Mouse (Mus musculus) neural tube, embryonic 15.5 days (tissue): ENCODE data around the gene Rhou. TPM values are rescaled to one million over a fixed set of nuclear protein-coding genes. Genes with fewer than 3 reads are reported as not detected.
"Not testable (repeated sequence)": the region's sequence is repeated elsewhere in the genome, so short reads cannot be mapped to it uniquely, and the experiment has no call there.

Experiments
- ATAC-seq: fragments of 200-750 bp; cut with Nextera tagmentation; 2 replicates; pipeline ENCODE4 v1.8.0; 2017; ENCODE audit warnings: mild to moderate bottlenecking, moderate TSS enrichment, moderate library complexity; ENCODE audit not compliant: low FRiP score
- H3K27ac ChIP-seq: fragments of 300-500 bp; sonication (generic); replicated peaks from 2 replicates; pipeline ENCODE4 v1.5.1; 2015; ENCODE audit warnings: mild to moderate bottlenecking, inconsistent platforms
- H3K27me3 ChIP-seq: fragments of 300-500 bp; sonication (generic); replicated peaks from 2 replicates; pipeline ENCODE4 v1.6.1; 2015; ENCODE audit warnings: inconsistent platforms
- H3K36me3 ChIP-seq: fragments of 300-500 bp; sonication (generic); 2 replicates; pipeline ENCODE4 v1.6.1; 2015; ENCODE audit warnings: inconsistent platforms
- H3K4me1 ChIP-seq: fragments of 300-500 bp; sonication (generic); 2 replicates; pipeline ENCODE4 v1.6.1; 2015; ENCODE audit warnings: inconsistent platforms
- H3K4me2 ChIP-seq: fragments of 300-500 bp; sonication (generic); 2 replicates; pipeline ENCODE4 v1.6.1; 2015; ENCODE audit warnings: inconsistent platforms, mild to moderate bottlenecking, moderate library complexity
- H3K4me3 ChIP-seq: fragments of 300-500 bp; sonication (generic); replicated peaks from 2 replicates; pipeline ENCODE4 v1.5.1; 2015; ENCODE audit warnings: mild to moderate bottlenecking, inconsistent platforms
- H3K9ac ChIP-seq: fragments of 300-500 bp; sonication (generic); replicated peaks from 2 replicates; pipeline ENCODE4 v1.6.1; 2015; ENCODE audit warnings: mild to moderate bottlenecking, inconsistent platforms
- H3K9me3 ChIP-seq: fragments of 300-500 bp; sonication (generic); replicated peaks from 2 replicates; pipeline ENCODE4 v1.6.1; 2016; ENCODE audit warnings: inconsistent platforms
- WGBS: fragments of 180-500 bp; shearing (Covaris S2); methylation state at CpG from one replicate; pipeline ENCODE4 v1.1.7; 2015; ENCODE audit warnings: mixed read lengths; 5-methylcytosine and 5-hydroxymethylcytosine counted together
- polyA plus RNA-seq: library from polyadenylated mRNA; unstranded; fragments of >200 nt; fragmentation: Nextera tagmentation; extraction: Ambion mirVana; gene quantifications from 2 replicates; pipeline ENCODE4 v1.2.1, GENCODE M21; 2015

Rhou gene
- 12.4 and 12.7 TPM in 2 replicates for polyA plus RNA-seq

- WGBS, result under 1% methylated on average over 58 of the region's 58 CpGs
- H3K9me3 ChIP-seq, result no peaks in the 10 kb centered on the region
- H3K27me3 ChIP-seq, result no peaks in the 10 kb centered on the region
- H3K4me3 ChIP-seq, result peak within 1 kb of the TSS; percentile 61
- peak within 1 kb of the TSS; percentile 77 for H3K9ac ChIP-seq
- peaks cover 24% of the 10 kb centered on the region for H3K36me3 ChIP-seq
- H3K4me2 ChIP-seq, result peak within 1 kb of the TSS; percentile 62
- H3K27ac ChIP-seq, result peak within 1 kb of the TSS; percentile 93
- peaks cover 21% of the 10 kb centered on the region for H3K4me1 ChIP-seq
- ATAC-seq, result peak; percentile 91
These were observed at the start of gene Rhou for GRCm38 (mm10) chr8:123653308-123653993. Gene Rhou, plus strand, starts transcription at chr8:123653929.

GRCm38 (mm10) chr8:123612652-123613051 is 41.1 kb upstream of the Rhou start:
- no CpG with 5 or more reads among the region's 5 CpGs for WGBS
- not testable (repeated sequence) for H3K27ac ChIP-seq, H3K9me3 ChIP-seq, H3K36me3 ChIP-seq, H3K9ac ChIP-seq, H3K4me3 ChIP-seq, H3K4me1 ChIP-seq, H3K4me2 ChIP-seq, ATAC-seq, H3K27me3 ChIP-seq

GRCm38 (mm10) chr8:123623523-123623922 is 30.2 kb upstream of the Rhou start:
- H3K36me3 ChIP-seq, result not testable (repeated sequence)
- no CpG with 5 or more reads among the region's 39 CpGs for WGBS

GRCm38 (mm10) chr8:123624274-123624673 is 29.5 kb upstream of the Rhou start:
- Histone ChIP-seq H3K4me3 (no peak overlapping the region), H3K9ac (no peak overlapping the region), H3K9me3 (no peaks in the 10 kb centered on the region), H3K27me3 (peaks cover 31% of the 10 kb centered on the region), H3K4me1 (peaks cover 13% of the 10 kb centered on the region), H3K36me3 (no peaks in the 10 kb centered on the region), H3K4me2 (no peak overlapping the region), H3K27ac (no peak overlapping the region)
- 63% methylated on average over 5 of the region's 5 CpGs for WGBS
- ATAC-seq, result no peak

More at GRCm38 (mm10) chr8:123623523-123623922, 30.2 kb upstream of the Rhou start:
- not testable (repeated sequence) for H3K9ac ChIP-seq, H3K4me3 ChIP-seq, ATAC-seq, H3K4me2 ChIP-seq, H3K27ac ChIP-seq, H3K4me1 ChIP-seq, H3K9me3 ChIP-seq
- peaks cover 31% of the 10 kb centered on the region for H3K27me3 ChIP-seq

GRCm38 (mm10) chr8:123624702-123625101 is 29.0 kb upstream of the Rhou start:
- H3K4me3 ChIP-seq, result no peak overlapping the region
- H3K9ac ChIP-seq, result no peak overlapping the region
- H3K27ac ChIP-seq, result no peak overlapping the region
- H3K36me3 ChIP-seq, result no peaks in the 10 kb centered on the region
- 54% methylated on average over 1 of the region's 1 CpGs for WGBS
- H3K9me3 ChIP-seq, result no peaks in the 10 kb centered on the region
- no peak for ATAC-seq
- peaks cover 16% of the 10 kb centered on the region for H3K4me1 ChIP-seq
- H3K4me2 ChIP-seq, result no peak overlapping the region
- H3K27me3 ChIP-seq, result peaks cover 34% of the 10 kb centered on the region

- H3K4me1 ChIP-seq, result peaks cover 22% of the 10 kb centered on the region
- H3K27ac ChIP-seq, result no peak overlapping the region
- WGBS, result 31% methylated on average over 2 of the region's 2 CpGs
- no peak overlapping the region for H3K4me2 ChIP-seq
- no peak overlapping the region for H3K9ac ChIP-seq
- H3K27me3 ChIP-seq, result peaks cover 34% of the 10 kb centered on the region
- ATAC-seq, result no peak
- no peaks in the 10 kb centered on the region for H3K9me3 ChIP-seq
- no peaks in the 10 kb centered on the region for H3K36me3 ChIP-seq
- H3K4me3 ChIP-seq, result no peak overlapping the region
These were observed 28.0 kb upstream of the Rhou start for GRCm38 (mm10) chr8:123625717-123626116.

- H3K27me3 ChIP-seq, result peaks cover 34% of the 10 kb centered on the region
- H3K4me2 ChIP-seq, result no peak overlapping the region
- H3K4me3 ChIP-seq, result no peak overlapping the region
- H3K9me3 ChIP-seq, result no peaks in the 10 kb centered on the region
- H3K36me3 ChIP-seq, result no peaks in the 10 kb centered on the region
- no peak overlapping the region for H3K27ac ChIP-seq
- ATAC-seq, result no peak; the same call in 1 of the 2 replicates
- peaks cover 24% of the 10 kb centered on the region for H3K4me1 ChIP-seq
- H3K9ac ChIP-seq, result no peak overlapping the region
- WGBS, result 66% methylated on average over 6 of the region's 6 CpGs
These were observed 26.1 kb upstream of the Rhou start for GRCm38 (mm10) chr8:123627410-123628147.

GRCm38 (mm10) chr8:123628253-123628967 is 25.3 kb upstream of the Rhou start:
- WGBS, result 5% methylated on average over 8 of the region's 8 CpGs
- ATAC-seq, result peak; percentile 42
- no peaks in the 10 kb centered on the region for H3K9me3 ChIP-seq

GRCm38 (mm10) chr8:123628968-123629755 is 24.6 kb upstream of the Rhou start:
- peak overlapping the region; percentile 35 for H3K4me3 ChIP-seq
- H3K9me3 ChIP-seq, result no peaks in the 10 kb centered on the region
- no peak overlapping the region for H3K27ac ChIP-seq
- 0 out of 2 replicates have a peak overlapping the region, but pooled peaks have one; percentile 32 for H3K9ac ChIP-seq
- H3K36me3 ChIP-seq, result no peaks in the 10 kb centered on the region
- WGBS, result 10% methylated on average over 19 of the region's 19 CpGs
- peaks cover 34% of the 10 kb centered on the region for H3K27me3 ChIP-seq
- H3K4me2 ChIP-seq, result peak overlapping the region; percentile 61
- H3K4me1 ChIP-seq, result peaks cover 24% of the 10 kb centered on the region
- peak; percentile 34; the same call in 1 of the 2 replicates for ATAC-seq

More at GRCm38 (mm10) chr8:123628253-123628967, 25.3 kb upstream of the Rhou start:
- Histone ChIP-seq H3K4me1 (peaks cover 24% of the 10 kb centered on the region), H3K9ac (peak overlapping the region; percentile 32; the same call in 1 of the 2 replicates), H3K27me3 (peaks cover 34% of the 10 kb centered on the region), H3K4me3 (peak overlapping the region; percentile 35), H3K4me2 (peak overlapping the region; percentile 61), H3K36me3 (no peaks in the 10 kb centered on the region), H3K27ac (no peak overlapping the region)

GRCm38 (mm10) chr8:123630058-123630457 is 23.7 kb upstream of the Rhou start:
- no peak overlapping the region; the same call in 1 of the 2 replicates for H3K4me3 ChIP-seq
- peak overlapping the region; percentile 53 for H3K4me2 ChIP-seq
- 0 out of 2 replicates have a peak, but pooled peaks have one; percentile 10 for ATAC-seq
- 39% methylated on average over 10 of the region's 10 CpGs for WGBS
- H3K27me3 ChIP-seq, result peaks cover 25% of the 10 kb centered on the region
- H3K27ac ChIP-seq, result no peak overlapping the region
- H3K36me3 ChIP-seq, result no peaks in the 10 kb centered on the region
- no peaks in the 10 kb centered on the region for H3K9me3 ChIP-seq
- peaks cover 24% of the 10 kb centered on the region for H3K4me1 ChIP-seq
- no peak overlapping the region for H3K9ac ChIP-seq

- Histone ChIP-seq H3K9me3 (no peaks in the 10 kb centered on the region), H3K9ac (no peak overlapping the region), H3K4me2 (peak overlapping the region; percentile 53), H3K27ac (no peak overlapping the region), H3K36me3 (no peaks in the 10 kb centered on the region), H3K27me3 (peaks cover 17% of the 10 kb centered on the region), H3K4me3 (peak overlapping the region; percentile 23), H3K4me1 (peaks cover 24% of the 10 kb centered on the region)
- WGBS, result 21% methylated on average over 12 of the region's 12 CpGs
- no peak for ATAC-seq
These were observed 22.9 kb upstream of the Rhou start for GRCm38 (mm10) chr8:123630841-123631251.
